Mouse (Mus musculus) layer of hippocampus, adult 2 months (tissue): Measurements from ENCODE around the gene Inpp5k. TPM values are rescaled to one million over a fixed set of nuclear protein-coding genes. Genes with fewer than 3 reads are reported as not detected.
"Not testable (repeated sequence)": the region's sequence is repeated elsewhere in the genome, so short reads cannot be mapped to it uniquely, and the experiment has no call there.

ENCODE experiments used
- DNase-seq, 2 experiments: peaks; one replicate each; pipeline ENCODE4 v3.0.0; 2022; ENCODE audit warnings: low spot score in 2 of 2
- H3K27ac ChIP-seq: fragments of 200-600 bp; 2 replicates; pipeline ENCODE4 v1.8.1; 2022
- H3K4me3 ChIP-seq: fragments of 200-600 bp; 2 replicates; pipeline ENCODE4 v1.8.1; 2022; ENCODE audit warnings: mild to moderate bottlenecking
- CTCF ChIP-seq: fragments of 200-600 bp; conservative IDR thresholded peaks from 2 replicates; pipeline ENCODE4 v1.8.1; 2022; ENCODE audit warnings: antibody characterized with exemption, mild to moderate bottlenecking, moderate library complexity
- total RNA-seq, 2 experiments: library from RNA; stranded (reverse); gene quantifications; 2 replicates each; pipeline ENCODE4 v1.2.3; 2021

The Inpp5k gene
- total RNA-seq, 2 experiments from 2014 or later: 49.4 to 50.4 TPM

DNA sequence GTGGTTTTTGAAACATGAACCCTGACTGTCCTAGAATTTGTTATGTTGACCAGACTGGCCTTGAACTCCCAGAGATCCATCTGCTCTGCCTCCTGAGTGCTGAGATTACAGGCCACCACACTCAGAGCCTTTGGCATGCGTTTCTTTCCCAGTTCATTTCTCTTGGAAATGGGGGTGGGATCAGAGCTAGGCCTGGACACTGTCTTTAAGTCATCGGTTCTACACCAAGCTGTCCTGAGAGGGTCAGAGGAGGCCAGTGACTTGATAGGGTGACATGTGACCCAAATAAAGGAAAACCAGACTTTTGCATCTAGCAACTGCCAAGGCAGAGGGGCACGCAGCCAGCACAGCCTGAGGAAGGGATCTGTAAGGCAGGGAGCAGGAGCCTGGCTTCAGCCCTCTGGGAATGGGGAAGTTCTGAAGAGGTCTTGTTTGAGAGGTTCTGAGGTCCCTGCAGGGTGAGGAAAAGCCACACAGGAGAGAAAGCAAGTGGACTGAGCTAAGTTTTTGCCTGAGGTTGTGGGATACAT, 34.0 kb upstream of the Inpp5k start:
- no peak overlapping the region for H3K4me3 ChIP-seq
- no peak for TF ChIP-seq CTCF
- DNase-seq: no peak
- no peak overlapping the region for H3K27ac ChIP-seq

DNA sequence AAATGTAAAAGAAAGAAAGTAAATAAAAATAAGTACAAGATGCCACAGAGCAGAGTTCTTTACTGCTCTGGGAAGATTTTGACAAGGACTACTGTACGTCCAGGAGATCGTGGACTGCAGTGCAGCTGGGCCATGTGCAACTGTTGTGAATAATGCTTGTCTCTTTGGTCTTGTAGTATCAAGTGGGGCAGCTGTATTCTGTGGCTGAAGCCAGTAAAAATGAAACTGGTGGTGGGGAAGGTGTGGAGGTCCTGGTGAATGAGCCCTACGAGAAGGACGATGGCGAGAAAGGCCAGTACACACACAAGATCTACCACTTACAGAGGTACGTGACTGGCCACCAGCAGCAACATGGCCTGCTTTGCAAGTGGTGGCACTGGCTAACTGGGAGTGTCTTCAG, 32.8 kb upstream of the Inpp5k start:
- H3K4me3 ChIP-seq: no peak overlapping the region
- DNase-seq: no peak
- TF ChIP-seq CTCF: no peak
- no peak overlapping the region for H3K27ac ChIP-seq

DNA sequence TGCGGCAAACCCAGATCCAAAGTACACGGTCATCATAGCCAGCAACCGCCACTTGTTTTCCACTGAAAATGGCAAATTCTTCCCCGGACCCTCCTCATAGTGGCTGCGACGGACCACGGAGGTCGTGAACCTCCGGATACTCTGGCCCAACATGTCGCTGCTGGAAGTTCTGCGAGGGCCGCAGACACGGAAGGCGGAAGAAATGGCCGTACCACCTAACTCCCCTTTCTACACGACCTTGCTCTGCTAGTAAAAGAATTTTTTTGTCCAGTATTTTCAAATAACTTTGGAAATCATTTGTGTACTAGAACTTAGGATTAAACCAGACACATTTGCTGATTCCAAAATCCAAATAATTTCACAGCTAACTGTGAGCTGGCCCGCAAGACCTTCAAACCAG, 31.0 kb upstream of the Inpp5k start:
- not testable (repeated sequence) for DNase-seq, H3K27ac ChIP-seq, H3K4me3 ChIP-seq

DNA sequence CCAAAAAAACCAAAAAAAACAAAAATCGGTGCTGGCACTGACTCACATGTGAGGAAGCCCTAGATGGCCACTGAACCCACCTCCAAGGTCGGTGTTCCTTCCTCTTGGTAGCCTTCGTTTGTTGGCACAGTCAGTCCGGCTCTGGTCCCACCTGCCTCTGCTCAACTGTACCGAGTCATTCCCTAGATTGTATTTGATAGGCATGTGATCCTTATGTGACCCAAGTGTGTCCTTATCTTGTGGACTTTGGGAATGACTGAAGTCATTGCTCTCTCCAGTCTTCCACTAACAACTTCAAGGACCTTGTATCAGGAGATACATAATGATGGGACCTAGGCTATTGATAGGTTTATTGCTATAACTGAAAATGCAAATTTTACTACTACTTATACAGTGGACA, 26.0 kb upstream of the Inpp5k start:
- Histone ChIP-seq H3K27ac (no peak overlapping the region), H3K4me3 (no peak overlapping the region)
- no peak for TF ChIP-seq CTCF
- no peak for DNase-seq

DNA sequence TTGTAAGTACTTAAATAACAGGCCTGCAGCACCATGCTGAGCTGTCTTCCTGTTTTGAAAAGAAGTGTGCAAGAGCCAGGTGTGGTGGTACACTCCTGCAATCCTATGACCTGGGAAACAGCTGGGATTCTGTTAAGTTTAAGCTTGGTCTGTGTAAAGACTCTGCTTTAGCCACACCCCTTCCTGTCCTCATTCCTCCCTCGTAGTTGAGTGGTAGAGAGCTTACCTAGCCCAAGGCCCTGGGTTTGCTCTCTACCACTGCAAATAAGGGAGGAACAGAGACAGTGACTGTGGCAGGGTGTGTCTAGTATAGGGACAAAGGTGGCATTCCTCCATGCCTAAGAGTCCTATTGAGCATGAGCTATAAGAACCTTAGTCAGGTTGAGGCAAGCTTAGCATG, 25.5 kb upstream of the Inpp5k start:
- no peak overlapping the region for H3K4me3 ChIP-seq
- no peak for TF ChIP-seq CTCF
- H3K27ac ChIP-seq: no peak overlapping the region
- no peak for DNase-seq

DNA sequence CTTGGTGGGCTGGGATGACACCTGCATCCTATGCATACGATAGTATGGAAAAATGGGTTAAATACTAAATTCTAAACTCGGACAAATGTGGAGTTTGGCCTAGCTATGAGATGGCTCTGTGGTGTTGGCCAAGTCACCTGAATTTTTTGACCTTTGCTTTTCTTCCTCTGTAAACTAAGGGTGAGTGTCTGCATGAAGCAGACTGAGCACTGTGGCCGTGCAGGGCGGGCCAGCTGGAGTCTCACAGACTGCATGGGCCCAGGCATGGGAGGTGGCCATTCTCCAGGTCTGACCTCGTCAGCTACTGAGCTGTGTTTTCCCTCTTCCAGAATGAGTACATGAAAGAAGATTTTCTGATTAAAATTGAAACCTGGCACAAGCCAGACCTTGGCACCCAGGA, 22.0 kb upstream of the Inpp5k start:
- no peak for DNase-seq
- TF ChIP-seq CTCF: no peak
- H3K27ac ChIP-seq: no peak overlapping the region
- no peak overlapping the region for H3K4me3 ChIP-seq

DNA sequence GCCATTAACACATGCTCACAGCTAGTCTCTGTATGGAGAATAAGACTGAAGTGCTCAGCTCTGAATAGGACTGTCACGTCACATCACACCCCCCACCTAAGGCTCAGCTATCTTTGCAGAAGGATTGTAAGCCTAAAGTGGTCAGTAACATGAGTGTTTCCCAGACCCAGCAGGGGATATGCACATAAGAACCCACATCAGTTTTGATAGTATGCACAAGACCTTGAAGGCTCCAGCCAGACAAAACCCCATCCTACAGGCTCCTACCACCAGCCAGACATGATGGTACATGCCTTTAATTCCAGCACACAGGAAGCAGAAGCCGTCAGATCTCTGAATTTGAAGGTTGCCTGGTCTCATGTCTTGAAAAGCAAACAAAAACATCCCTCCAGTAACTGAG, 20.8 kb upstream of the Inpp5k start:
- H3K27ac ChIP-seq: no peak overlapping the region
- no peak for TF ChIP-seq CTCF
- no peak for DNase-seq
- no peak overlapping the region for H3K4me3 ChIP-seq

DNA sequence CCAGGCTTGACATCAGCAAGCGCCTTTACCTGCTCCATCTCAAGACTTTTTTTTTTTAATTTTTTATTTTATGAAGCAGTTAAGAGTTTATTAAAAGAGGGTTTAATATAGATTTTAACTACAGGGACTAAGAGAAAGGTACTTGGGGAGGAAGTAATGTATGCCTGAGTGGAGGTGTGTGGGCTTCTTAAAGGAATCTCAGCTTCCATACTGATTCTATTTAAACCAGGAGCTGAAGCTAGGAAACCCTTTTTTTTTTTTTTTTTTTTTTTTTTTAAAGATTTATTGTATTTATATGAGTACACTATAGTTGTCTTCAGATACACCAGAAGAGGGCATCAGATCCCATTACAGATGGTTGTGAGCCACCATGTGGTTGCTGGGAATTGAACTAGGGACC, 16.0 kb upstream of the Inpp5k start:
- no peak for TF ChIP-seq CTCF
- Histone ChIP-seq H3K27ac (no peak overlapping the region), H3K4me3 (no peak overlapping the region)
- DNase-seq: no peak

DNA sequence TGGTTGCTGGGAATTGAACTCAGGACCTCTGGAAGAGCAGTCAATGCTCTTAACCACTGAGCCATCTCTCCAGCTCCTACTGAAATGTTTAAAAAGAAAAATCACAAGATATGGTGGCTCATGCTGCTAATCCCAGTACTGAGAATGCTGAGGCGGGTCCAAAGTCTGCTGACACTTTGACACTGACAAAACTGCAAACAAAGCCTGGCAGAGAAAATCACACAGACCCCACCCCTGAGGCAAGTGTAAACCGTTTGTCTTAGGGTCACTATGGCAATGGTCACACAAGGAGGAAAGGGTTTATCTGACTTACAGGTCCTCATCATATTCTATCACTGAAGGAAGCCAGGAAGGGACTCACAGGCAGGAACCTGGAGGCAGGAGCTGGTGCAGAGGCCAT, 15.2 kb upstream of the Inpp5k start:
- no peak for TF ChIP-seq CTCF
- H3K4me3 ChIP-seq: no peak overlapping the region
- no peak for DNase-seq
- no peak overlapping the region for H3K27ac ChIP-seq

DNA sequence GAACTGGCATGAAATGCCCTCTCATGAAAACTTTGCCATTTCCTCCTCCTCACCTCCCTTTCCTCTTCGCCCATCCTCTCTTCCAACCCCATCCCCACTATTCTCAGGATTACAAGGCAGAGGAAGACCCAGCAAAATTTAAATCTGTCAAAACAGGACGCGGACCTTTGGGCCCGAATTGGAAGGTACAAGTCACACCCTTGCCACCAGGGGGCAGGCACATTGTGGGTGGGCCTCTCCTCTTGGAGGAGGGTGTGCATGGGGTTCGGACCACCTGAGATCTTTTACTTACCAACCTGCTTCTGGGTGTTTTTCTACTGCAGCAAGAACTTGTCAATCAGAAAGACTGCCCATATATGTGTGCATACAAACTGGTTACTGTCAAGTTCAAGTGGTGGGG, 11.7 kb upstream of the Inpp5k start:
- no peak overlapping the region for H3K4me3 ChIP-seq
- no peak for DNase-seq
- TF ChIP-seq CTCF: peak; percentile 73
- peak overlapping the region; percentile 68; the same call in 1 of the 2 replicates for H3K27ac ChIP-seq

DNA sequence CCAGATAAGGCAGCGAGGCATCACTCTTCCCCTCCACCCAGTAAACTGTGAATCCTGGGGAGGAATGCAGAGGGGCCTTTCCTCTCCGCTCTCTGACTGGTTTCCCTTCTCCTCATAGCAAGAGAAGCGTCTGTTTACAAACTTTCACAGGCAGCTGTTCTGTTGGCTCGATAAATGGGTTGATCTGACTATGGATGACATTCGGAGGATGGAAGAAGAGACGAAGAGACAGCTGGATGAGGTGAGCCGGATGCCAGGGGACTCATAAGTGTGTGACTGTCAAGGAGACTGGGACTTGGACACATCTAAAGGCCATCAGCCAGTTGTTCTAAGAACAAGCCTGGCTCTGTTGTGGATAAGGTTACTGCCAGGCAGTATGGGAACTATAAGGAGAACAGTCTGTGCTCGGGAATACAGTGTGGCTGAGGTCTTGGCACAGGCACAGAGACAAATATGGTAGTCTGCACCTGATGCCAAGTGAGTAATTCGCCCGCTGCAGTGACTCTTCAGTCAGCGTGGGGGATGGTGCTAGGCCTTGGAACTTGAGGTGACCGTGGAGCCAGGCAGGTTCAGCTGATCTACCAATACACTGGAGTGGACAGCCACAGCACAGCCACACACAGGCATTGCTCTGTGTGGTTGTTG, 10.5 kb upstream of the Inpp5k start:
- Histone ChIP-seq H3K27ac (peak overlapping the region; percentile 68), H3K4me3 (no peak overlapping the region)

DNA sequence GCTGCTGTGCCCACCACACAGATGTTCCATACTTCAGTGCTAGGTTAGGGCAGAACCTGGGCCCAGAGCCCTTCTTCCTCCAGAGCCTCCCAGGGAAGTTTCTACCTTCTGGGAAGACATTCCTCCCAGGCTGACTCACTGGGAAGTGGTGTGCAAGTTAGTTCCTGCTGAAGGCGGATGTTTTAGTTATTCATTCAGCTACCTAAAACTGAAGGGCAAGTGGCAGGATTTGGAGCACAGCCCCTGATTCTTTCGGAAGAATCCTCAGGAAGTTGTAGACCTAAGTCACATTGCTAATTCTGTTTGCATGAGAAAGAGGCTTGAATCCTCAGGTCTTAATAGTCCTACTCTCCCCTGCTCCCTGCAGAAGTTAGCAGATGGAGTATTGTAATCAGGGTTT, 9.4 kb upstream of the Inpp5k start:
- TF ChIP-seq CTCF: no peak

More for the DNA sequence above, 10.5 kb upstream of the Inpp5k start:
- TF ChIP-seq CTCF: no peak
- peak; percentile 44 to 46 for DNase-seq

DNA sequence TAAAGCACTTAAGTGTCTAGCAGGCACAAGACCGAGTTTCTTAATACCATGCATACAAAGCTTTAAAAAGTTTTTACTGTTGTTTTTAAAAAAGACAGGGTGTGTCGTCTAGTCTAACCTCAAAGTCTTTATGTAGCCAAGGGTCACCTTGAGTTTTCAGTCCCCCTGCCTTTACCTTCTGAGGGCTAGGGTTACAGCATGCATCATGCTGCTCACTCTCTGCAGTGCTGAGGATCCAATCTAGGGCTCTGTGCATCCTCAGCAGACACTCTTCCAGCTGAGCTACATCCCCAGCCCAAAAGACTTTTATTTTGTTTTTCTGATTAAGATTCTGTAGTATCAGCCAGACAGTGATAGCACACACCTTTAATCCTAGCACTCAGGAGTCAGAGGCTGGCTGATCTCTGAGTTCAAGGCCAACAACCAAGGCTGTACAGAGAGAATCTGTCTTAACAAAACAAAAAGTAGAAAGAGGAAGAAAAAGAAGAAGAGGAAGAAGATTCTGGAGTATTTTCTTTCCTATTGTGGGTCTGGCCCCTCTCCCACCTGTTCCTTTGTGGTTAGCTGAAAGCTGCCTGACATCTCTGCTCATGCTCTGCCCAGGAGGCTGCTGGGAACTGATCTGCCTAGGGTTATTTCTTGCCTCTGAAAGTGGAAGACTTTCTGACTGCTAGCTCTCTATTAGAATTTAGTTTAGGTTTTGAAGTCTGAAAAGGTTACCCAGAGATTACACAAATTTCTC, 8.0 kb upstream of the Inpp5k start:
- Histone ChIP-seq H3K27ac (peak overlapping the region; percentile 88), H3K4me3 (no peak overlapping the region)
- TF ChIP-seq CTCF: no peak
- DNase-seq: no peak

More for the DNA sequence above, 9.4 kb upstream of the Inpp5k start:
- Histone ChIP-seq H3K4me3 (no peak overlapping the region), H3K27ac (peak overlapping the region; percentile 68)
- DNase-seq: no peak

DNA sequence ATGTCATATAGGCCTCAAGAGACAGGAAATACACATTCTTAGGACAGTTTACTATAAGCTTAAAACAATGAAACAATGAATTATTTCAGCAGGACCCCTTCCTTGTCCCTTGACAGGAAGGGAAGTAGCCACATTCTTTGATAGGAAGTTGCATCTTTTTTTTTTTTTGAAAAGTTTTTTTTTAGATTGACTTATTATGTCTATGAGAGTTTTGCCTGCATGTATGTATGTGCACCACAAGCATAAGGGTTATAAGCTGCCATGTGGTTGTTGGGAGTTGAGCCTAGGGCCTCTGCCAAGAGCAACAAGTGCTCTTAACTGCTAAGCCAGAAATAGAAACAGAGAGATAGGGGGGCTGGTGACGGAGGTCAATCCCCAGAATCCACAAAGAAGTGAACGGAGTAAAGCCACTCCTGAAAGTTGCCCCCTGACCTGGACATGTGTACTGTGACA, 6.7 kb upstream of the Inpp5k start:
- TF ChIP-seq CTCF: no peak
- H3K27ac ChIP-seq: peak overlapping the region; percentile 88

More for the DNA sequence above, 6.7 kb upstream of the Inpp5k start:
- no peak overlapping the region for H3K4me3 ChIP-seq
- DNase-seq: no peak
